Mouse (Mus musculus): ENCODE data around the gene Kif2b.

Kif2b gene

GRCm38 (mm10) chr11:91577317-91577716 is at the start of gene Kif2b:
TSS of gene Kif2b (minus strand) at chr11:91577558.
- in situ Hi-C loops (cut with MboI; ENCODE audit: unreplicated experiment in 2 of 2), result no loop called here

DNA sequence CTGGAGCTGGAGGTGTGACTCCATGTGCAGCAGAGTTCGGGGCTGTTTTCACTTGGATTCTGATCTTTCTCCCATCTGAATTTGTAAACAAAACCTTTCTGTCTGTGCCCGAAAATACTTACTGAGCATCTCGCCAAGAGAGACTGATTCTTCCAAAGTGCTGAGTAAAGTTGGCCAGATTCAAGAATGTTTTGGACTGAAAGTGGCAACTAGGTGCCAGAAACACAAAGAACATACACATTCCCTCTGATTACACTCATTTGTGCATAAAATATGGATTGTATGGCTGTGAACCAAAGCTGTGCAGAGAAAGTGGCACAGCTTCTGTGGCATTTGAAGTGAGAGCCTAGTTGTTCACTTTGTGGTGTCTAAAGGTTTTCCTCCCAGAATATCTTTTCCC is 15.7 kb upstream of the Kif2b start:
- in situ Hi-C loops (cut with MboI; ENCODE audit: unreplicated experiment in 2 of 2), result no loop called here

- in situ Hi-C loops (cut with MboI; ENCODE audit: unreplicated experiment in 2 of 2), result no loop called here
Measured at GRCm38 (mm10) chr11:91576856-91577255, 502 bp downstream of the Kif2b start.

DNA sequence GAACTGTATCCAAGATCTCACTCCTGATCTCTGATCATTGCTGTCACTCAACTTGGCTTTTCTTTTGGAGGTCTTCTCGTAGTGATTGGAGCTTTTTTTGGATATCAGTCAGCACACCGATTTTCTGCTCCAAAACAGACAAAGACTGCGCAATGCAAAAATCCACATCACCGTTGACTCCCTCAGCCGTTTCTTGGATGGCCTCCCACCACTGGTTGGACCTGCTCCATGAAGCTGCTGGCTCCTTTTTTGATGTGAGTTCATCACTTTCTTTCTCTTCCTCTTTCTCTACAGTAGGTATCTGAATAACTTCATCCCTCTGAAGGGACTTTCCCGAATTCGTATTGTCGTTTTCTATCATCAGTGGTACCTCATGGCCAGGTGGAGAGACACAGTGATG is 2.0 kb downstream of the Kif2b start:
- in situ Hi-C loops (cut with MboI; ENCODE audit: unreplicated experiment in 2 of 2), result no loop called here

- in situ Hi-C loops (cut with MboI; ENCODE audit: unreplicated experiment in 2 of 2), result no loop called here
Measured at GRCm38 (mm10) chr11:91574477-91574876, 2.9 kb downstream of the Kif2b start.

GRCm38 (mm10) chr11:91530737-91531136 is 46.6 kb downstream of the Kif2b start:
- in situ Hi-C loops (cut with MboI; ENCODE audit: unreplicated experiment in 2 of 2), result no loop called here

Measured in v-Abl transformed pro-B cells (cell line).